Comparison of ENCODE assay signal across 16 mouse cellular contexts in genomic region chr10:128496509-128497077, GRCm38 (mm10). TPM values are rescaled to one million over a fixed set of nuclear protein-coding genes. Genes with fewer than 3 reads are reported as not detected.
DNase-seq lines count a peak whose midpoint lies in the region; ATAC-seq and TF ChIP-seq lines count a peak whose summit lies in the region.
"Had no signal": no experiment of that assay in that cellular context is flagged by ENCODE, and none has a peak within 500 bp of the region (broad histone marks: within the 10 kb centered on the region; RNA-seq: fewer than 3 reads in every experiment).

No protein-coding gene starts in this region.

- TF ChIP-seq CTCF in heart, postnatal 0 days (IDR thresholded peaks at IDR 0.05; ENCODE audit: low read depth), result no peak

- H3K27ac ChIP-seq in heart, postnatal 0 days (ENCODE audit: low read depth), result peak overlapping the region; percentile 54
- no peak overlapping the region for H3K27ac ChIP-seq in midbrain, embryonic 16.5 days (ENCODE audit: low read length)
- H3K27ac ChIP-seq in midbrain, embryonic 11.5 days (ENCODE audit: low read depth, low read length), result no peak overlapping the region
- no peak overlapping the region for H3K27ac ChIP-seq in neural tube, embryonic 12.5 days
- H3K27ac ChIP-seq: left cerebral cortex, adult 2 months; midbrain, embryonic 10.5 days had no signal

- DNase-seq in cerebellum, adult 9-11 months, result peak; percentile 57
- DNase-seq in cerebellum, postnatal 4 days (ENCODE audit: low spot score in 2 of 2), result no peak
- DNase-seq in heart, postnatal 0 days (ENCODE audit: low spot score), result no peak
- no peak for DNase-seq in heart, postnatal 25 days (ENCODE audit: low spot score)
- DNase-seq in midbrain, embryonic 11.5 days (ENCODE audit: low spot score, missing footprints), result no peak
- no peak for DNase-seq in layer of hippocampus, postnatal 14 days (ENCODE audit: low spot score in 2 of 2)
- DNase-seq: adrenal gland, adult 2 months; cerebellum, adult 8-10 months; heart, postnatal 36 days; kidney, adult 11 months; right cerebral cortex, postnatal 14 days; thymus, adult 18-20 months had no signal

- ATAC-seq in heart, postnatal 0 days (ENCODE audit: insufficient read depth, low read depth), result no peak
- no peak for ATAC-seq in midbrain, embryonic 16.5 days
- no peak for ATAC-seq in midbrain, embryonic 11.5 days (ENCODE audit: low FRiP score)
- ATAC-seq in neural tube, embryonic 12.5 days (ENCODE audit: low FRiP score, low read depth), result no peak

- H3K36me3 ChIP-seq in heart, postnatal 0 days (replicated peaks; ENCODE audit: control insufficient read depth, insufficient read depth, low read length), result peaks cover 4% of the 10 kb centered on the region; the same call in 1 of the 2 replicates
- H3K36me3 ChIP-seq in midbrain, embryonic 16.5 days (ENCODE audit: control insufficient read depth, insufficient read depth, low read length), result peaks cover 1% of the 10 kb centered on the region; the same call in 1 of the 2 replicates
- H3K36me3 ChIP-seq in midbrain, embryonic 11.5 days (ENCODE audit: control insufficient read depth, insufficient read depth, low read length), result peaks cover 4% of the 10 kb centered on the region
- H3K36me3 ChIP-seq in neural tube, embryonic 12.5 days, result peaks cover 4% of the 10 kb centered on the region

- no peaks in the 10 kb centered on the region for H3K27me3 ChIP-seq in heart, postnatal 0 days (ENCODE audit: control insufficient read depth, insufficient read depth, low read length)
- H3K27me3 ChIP-seq in midbrain, embryonic 16.5 days (ENCODE audit: control insufficient read depth, insufficient read depth, low read depth, low read length), result no peaks in the 10 kb centered on the region
- H3K27me3 ChIP-seq in midbrain, embryonic 11.5 days (ENCODE audit: control insufficient read depth, insufficient read depth, low read length), result no peaks in the 10 kb centered on the region
- H3K27me3 ChIP-seq in neural tube, embryonic 12.5 days (replicated peaks), result no peaks in the 10 kb centered on the region

- 19% methylated on average over 6 of the region's 6 CpGs for WGBS in heart, postnatal 0 days
- 20% methylated on average over 6 of the region's 6 CpGs for WGBS in midbrain, embryonic 16.5 days
- WGBS in midbrain, embryonic 11.5 days, result 33% methylated on average over 6 of the region's 6 CpGs
- WGBS in neural tube, embryonic 12.5 days, result 43% methylated on average over 6 of the region's 6 CpGs

- peak overlapping the region; percentile 4; the same call in 1 of the 2 replicates for H3K9ac ChIP-seq in heart, postnatal 0 days (replicated peaks; ENCODE audit: low read depth, low read length)
- 0 out of 2 replicates have a peak overlapping the region, but pooled peaks have one; percentile 13 for H3K9ac ChIP-seq in midbrain, embryonic 16.5 days (ENCODE audit: low read depth, low read length)
- H3K9ac ChIP-seq in midbrain, embryonic 11.5 days (ENCODE audit: low read length), result no peak overlapping the region
- 0 out of 2 replicates have a peak overlapping the region, but pooled peaks have one; percentile 8 for H3K9ac ChIP-seq in neural tube, embryonic 12.5 days

- no peak for TF ChIP-seq EP300 in heart, postnatal 0 days (IDR thresholded peaks at IDR 0.05; ENCODE audit: low read depth)

- H3K4me2 ChIP-seq in heart, postnatal 0 days (ENCODE audit: low read depth, low read length), result no peak overlapping the region
- no peak overlapping the region for H3K4me2 ChIP-seq in midbrain, embryonic 16.5 days (ENCODE audit: low read length)
- H3K4me2 ChIP-seq in midbrain, embryonic 11.5 days, result no peak overlapping the region
- no peak overlapping the region for H3K4me2 ChIP-seq in neural tube, embryonic 12.5 days (replicated peaks)

- no peak overlapping the region for H3K4me3 ChIP-seq in heart, postnatal 0 days (ENCODE audit: low read depth, low read length)
- H3K4me3 ChIP-seq in midbrain, embryonic 16.5 days (ENCODE audit: low read depth, low read length), result no peak overlapping the region
- H3K4me3 ChIP-seq in midbrain, embryonic 11.5 days (ENCODE audit: low read depth, low read length), result no peak overlapping the region
- no peak overlapping the region for H3K4me3 ChIP-seq in neural tube, embryonic 12.5 days
- H3K4me3 ChIP-seq: left cerebral cortex, adult 2 months had no signal

- peaks cover 24% of the 10 kb centered on the region for H3K4me1 ChIP-seq in heart, postnatal 0 days (ENCODE audit: control insufficient read depth, insufficient read depth)
- peaks cover 24% of the 10 kb centered on the region for H3K4me1 ChIP-seq in midbrain, embryonic 16.5 days (ENCODE audit: control insufficient read depth, insufficient read depth, low read length)
- H3K4me1 ChIP-seq in midbrain, embryonic 11.5 days (ENCODE audit: control insufficient read depth, insufficient read depth, low read length), result peaks cover 24% of the 10 kb centered on the region
- H3K4me1 ChIP-seq in neural tube, embryonic 12.5 days, result peaks cover 35% of the 10 kb centered on the region

- intact Hi-C loops in heart, postnatal 25 days (cut with DNase I), result loop anchor here (5.0 kb wide), 1 partner anchor 51 kb away; the partner anchor contains the start of genes Rpl41 and Zc3h10

- H3K9me3 ChIP-seq in heart, postnatal 0 days (replicated peaks; ENCODE audit: control insufficient read depth, low read length), result no peaks in the 10 kb centered on the region
- no peaks in the 10 kb centered on the region for H3K9me3 ChIP-seq in midbrain, embryonic 16.5 days (replicated peaks; ENCODE audit: control insufficient read depth, low read length, poor library complexity, severe bottlenecking)
- no peaks in the 10 kb centered on the region for H3K9me3 ChIP-seq in midbrain, embryonic 11.5 days (ENCODE audit: control insufficient read depth, low read length)
- H3K9me3 ChIP-seq in neural tube, embryonic 12.5 days, result no peaks in the 10 kb centered on the region
- H3K9me3 ChIP-seq: midbrain, embryonic 10.5 days had no signal

RNA-seq across cellular contexts. Expression of gene Myl6b, which starts 1.9 kb away (rescaled TPM):
- total RNA-seq in heart, postnatal 0 days (2014; rRNA removed; ENCODE audit: low replicate concordance), result 3.2 and 4.8 TPM in 2 replicates
- 4.6 and 4.9 TPM in 2 replicates for polyA plus RNA-seq in heart, postnatal 0 days (2015; fragmentation: Nextera tagmentation; extraction: Ambion mirVana)
- 1 to 10 TPM; 2.5 to 2.9 TPM for total RNA-seq in heart, postnatal 25 days (2021)
- 5.3 and 6.4 TPM in 2 replicates for polyA plus RNA-seq in midbrain, embryonic 16.5 days (2015; fragmentation: Nextera tagmentation; extraction: Ambion mirVana)
- polyA plus RNA-seq in midbrain, embryonic 11.5 days (2014; fragmentation: Nextera tagmentation; extraction: Ambion mirVana), result 3.4 and 3.7 TPM in 2 replicates
- 3.1 and 3.9 TPM in 2 replicates for polyA plus RNA-seq in neural tube, embryonic 12.5 days (2016; fragmentation: Nextera tagmentation; extraction: Ambion mirVana)
- 10 to 100 TPM; 15.5 to 16.2 TPM for total RNA-seq in layer of hippocampus, postnatal 14 days (2021)

RNA-seq across cellular contexts. Expression of gene Myl6, which starts 2.6 kb away (rescaled TPM):
- total RNA-seq in heart, postnatal 0 days (2014; rRNA removed; ENCODE audit: low replicate concordance), result 606 and 830 TPM in 2 replicates
- 791 and 823 TPM in 2 replicates for polyA plus RNA-seq in heart, postnatal 0 days (2015; fragmentation: Nextera tagmentation; extraction: Ambion mirVana)
- 100 to 1,000 TPM; 294 to 314 TPM for total RNA-seq in heart, postnatal 25 days (2021)
- polyA plus RNA-seq in midbrain, embryonic 16.5 days (2015; fragmentation: Nextera tagmentation; extraction: Ambion mirVana), result 852 and 855 TPM in 2 replicates
- 683 and 746 TPM in 2 replicates for polyA plus RNA-seq in midbrain, embryonic 11.5 days (2014; fragmentation: Nextera tagmentation; extraction: Ambion mirVana)
- 879 and 909 TPM in 2 replicates for polyA plus RNA-seq in neural tube, embryonic 12.5 days (2016; fragmentation: Nextera tagmentation; extraction: Ambion mirVana)
- 100 to 1,000 TPM; 596 to 608 TPM for total RNA-seq in layer of hippocampus, postnatal 14 days (2021)

RNA-seq across cellular contexts. Expression of gene Esyt1, which starts 29.1 kb away (rescaled TPM):
- 38.2 and 41.5 TPM in 2 replicates for total RNA-seq in heart, postnatal 0 days (2014; rRNA removed; ENCODE audit: low replicate concordance)
- polyA plus RNA-seq in heart, postnatal 0 days (2015; fragmentation: Nextera tagmentation; extraction: Ambion mirVana), result 12.6 and 13.0 TPM in 2 replicates
- 10 to 100 TPM; 16.8 to 19.0 TPM for total RNA-seq in heart, postnatal 25 days (2021)
- 8.8 and 8.9 TPM in 2 replicates for polyA plus RNA-seq in midbrain, embryonic 16.5 days (2015; fragmentation: Nextera tagmentation; extraction: Ambion mirVana)
- polyA plus RNA-seq in midbrain, embryonic 11.5 days (2014; fragmentation: Nextera tagmentation; extraction: Ambion mirVana), result 15.6 and 18.1 TPM in 2 replicates
- 38.3 and 45.3 TPM in 2 replicates for polyA plus RNA-seq in neural tube, embryonic 12.5 days (2016; fragmentation: Nextera tagmentation; extraction: Ambion mirVana)
- 1 to 10 TPM; 8.6 to 9.1 TPM for total RNA-seq in layer of hippocampus, postnatal 14 days (2021)

RNA-seq across cellular contexts. Expression of gene Smarcc2, which starts 37.5 kb away (rescaled TPM):
- 40.8 and 42.1 TPM in 2 replicates for total RNA-seq in heart, postnatal 0 days (2014; rRNA removed; ENCODE audit: low replicate concordance)
- polyA plus RNA-seq in heart, postnatal 0 days (2015; fragmentation: Nextera tagmentation; extraction: Ambion mirVana), result 31.9 and 32.9 TPM in 2 replicates
- 10 to 100 TPM; 75.8 to 78.4 TPM for total RNA-seq in heart, postnatal 25 days (2021)
- polyA plus RNA-seq in midbrain, embryonic 16.5 days (2015; fragmentation: Nextera tagmentation; extraction: Ambion mirVana), result 185 and 195 TPM in 2 replicates
- polyA plus RNA-seq in midbrain, embryonic 11.5 days (2014; fragmentation: Nextera tagmentation; extraction: Ambion mirVana), result 124 and 138 TPM in 2 replicates
- polyA plus RNA-seq in neural tube, embryonic 12.5 days (2016; fragmentation: Nextera tagmentation; extraction: Ambion mirVana), result 174 and 177 TPM in 2 replicates
- 100 to 1,000 TPM; 208 to 212 TPM for total RNA-seq in layer of hippocampus, postnatal 14 days (2021)

RNA-seq across cellular contexts. Expression of gene Zc3h10, which starts 51.0 kb away (rescaled TPM):
- 13.8 and 24.4 TPM in 2 replicates for total RNA-seq in heart, postnatal 0 days (2014; rRNA removed; ENCODE audit: low replicate concordance)
- polyA plus RNA-seq in heart, postnatal 0 days (2015; fragmentation: Nextera tagmentation; extraction: Ambion mirVana), result 6.1 and 8.1 TPM in 2 replicates
- 1 to 10 TPM; 7.6 to 9.1 TPM for total RNA-seq in heart, postnatal 25 days (2021)
- 17.8 and 19.7 TPM in 2 replicates for polyA plus RNA-seq in midbrain, embryonic 16.5 days (2015; fragmentation: Nextera tagmentation; extraction: Ambion mirVana)
- polyA plus RNA-seq in midbrain, embryonic 11.5 days (2014; fragmentation: Nextera tagmentation; extraction: Ambion mirVana), result 16.0 and 19.0 TPM in 2 replicates
- 18.9 and 20.3 TPM in 2 replicates for polyA plus RNA-seq in neural tube, embryonic 12.5 days (2016; fragmentation: Nextera tagmentation; extraction: Ambion mirVana)
- total RNA-seq in layer of hippocampus, postnatal 14 days (2021), result 10 to 100 TPM in 1 of 2 experiments, 1 to 10 TPM in 1; 9.1 to 12.0 TPM
